Comparison of ENCODE assay signal across 8 mouse cellular contexts in the genomic region with DNA sequence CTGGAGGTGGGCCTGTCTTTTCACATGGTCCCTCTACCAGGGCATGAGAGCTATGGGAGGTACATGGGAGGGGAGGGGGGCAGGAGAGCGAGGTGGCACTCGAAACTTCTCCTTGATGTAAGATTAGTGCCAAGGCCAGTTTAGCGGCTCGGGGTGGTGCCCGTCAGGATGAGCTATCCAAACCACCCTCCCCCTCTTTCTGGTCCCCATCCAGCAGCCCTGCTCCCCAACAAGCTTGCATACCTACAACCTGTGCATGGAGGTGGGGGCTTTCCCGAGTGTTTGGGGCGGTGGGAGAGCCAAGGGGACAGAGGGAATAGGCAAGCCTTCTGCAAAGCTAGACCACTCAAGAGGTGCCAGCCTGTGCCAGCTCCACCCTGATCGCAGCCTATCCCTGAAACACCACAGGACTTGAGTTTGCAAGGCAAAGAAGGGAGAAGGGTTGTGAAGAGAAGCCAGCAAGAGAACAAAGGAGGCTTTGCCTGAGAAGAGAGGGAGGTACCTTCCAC. TPM values are rescaled to one million over a fixed set of nuclear protein-coding genes. Genes with fewer than 3 reads are reported as not detected.
DNase-seq lines count a peak whose midpoint lies in the region; ATAC-seq and TF ChIP-seq lines count a peak whose summit lies in the region.

No protein-coding gene starts in this region.

- peak overlapping the region; percentile 45; the same call in 1 of the 2 replicates for H3K27ac ChIP-seq in left cerebral cortex, adult 2 months
- peak overlapping the region; percentile 93 for H3K27ac ChIP-seq in embryonic facial prominence, embryonic 13.5 days
- H3K27ac ChIP-seq in hindbrain, embryonic 15.5 days (replicated peaks): peak overlapping the region; percentile 54

- ATAC-seq in embryonic facial prominence, embryonic 13.5 days (ENCODE audit: insufficient number of reproducible peaks, insufficient read depth, low FRiP score, low TSS enrichment, low read depth): peak; percentile 28; the same call in 1 of the 2 replicates
- peak; percentile 43; the same call in 1 of the 2 replicates for ATAC-seq in hindbrain, embryonic 15.5 days (ENCODE audit: low FRiP score, low read depth)

- TF ChIP-seq POLR2A in myocyte (IDR thresholded peaks at IDR 0.05; ENCODE audit: insufficient read length, low read depth): no peak

- H3K27me3 ChIP-seq in embryonic facial prominence, embryonic 13.5 days: no peaks in the 10 kb centered on the region
- no peaks in the 10 kb centered on the region for H3K27me3 ChIP-seq in hindbrain, embryonic 15.5 days
- no peaks in the 10 kb centered on the region for H3K27me3 ChIP-seq in myocyte (ENCODE audit: control insufficient read depth, insufficient read depth, insufficient read length)

- H3ac ChIP-seq in myocyte (ENCODE audit: control insufficient read depth, insufficient read length): no peak overlapping the region

- no peak for TF ChIP-seq CTCF in left cerebral cortex, adult 2 months (IDR thresholded peaks at IDR 0.05)

- H3K4me3 ChIP-seq in left cerebral cortex, adult 2 months: no peak overlapping the region; the same call in 1 of the 2 replicates
- peak overlapping the region; percentile 42 for H3K4me3 ChIP-seq in embryonic facial prominence, embryonic 13.5 days
- peak overlapping the region; percentile 33 for H3K4me3 ChIP-seq in hindbrain, embryonic 15.5 days
- peak overlapping the region; percentile 24 for H3K4me3 ChIP-seq in myocyte

- no peaks in the 10 kb centered on the region for H3K79me2 ChIP-seq in myocyte (ENCODE audit: control insufficient read depth, insufficient read depth)

- peak overlapping the region; percentile 70 for H3K9ac ChIP-seq in embryonic facial prominence, embryonic 13.5 days
- H3K9ac ChIP-seq in hindbrain, embryonic 15.5 days: peak overlapping the region; percentile 26; the same call in 1 of the 2 replicates

- peak overlapping the region; percentile 69 for H3K4me2 ChIP-seq in embryonic facial prominence, embryonic 13.5 days
- peak overlapping the region; percentile 60 for H3K4me2 ChIP-seq in hindbrain, embryonic 15.5 days
- peak overlapping the region; percentile 78 for H3K4me2 ChIP-seq in myocyte (ENCODE audit: low read depth)

- 47% methylated on average over 8 of the region's 8 CpGs for WGBS in embryonic facial prominence, embryonic 13.5 days
- WGBS in hindbrain, embryonic 15.5 days: 41% methylated on average over 8 of the region's 8 CpGs

- DNase-seq in left cerebral cortex, adult 2 months (ENCODE audit: extremely low spot score in 1 of 2, low spot score in 2 of 2): no peak
- DNase-seq in left cerebral cortex, postnatal 10 days (ENCODE audit: extremely low spot score in 1 of 2, low spot score in 2 of 2): no peak
- no peak for DNase-seq in embryo, embryonic 11 days
- no peak for DNase-seq in urinary bladder, postnatal 14 days (ENCODE audit: low spot score)
- no peak for DNase-seq in embryo, embryonic 9.5 days (ENCODE audit: extremely low spot score)

- no peaks in the 10 kb centered on the region for H3K9me3 ChIP-seq in embryonic facial prominence, embryonic 13.5 days
- H3K9me3 ChIP-seq in hindbrain, embryonic 15.5 days: no peaks in the 10 kb centered on the region

- intact Hi-C loops in left cerebral cortex, adult 2 months (cut with DNase I): no loop called here
- intact Hi-C loops in left cerebral cortex, postnatal 10 days (cut with DNase I): no loop called here

- H3K4me1 ChIP-seq in embryonic facial prominence, embryonic 13.5 days: peaks cover 18% of the 10 kb centered on the region
- peaks cover 13% of the 10 kb centered on the region for H3K4me1 ChIP-seq in hindbrain, embryonic 15.5 days (replicated peaks)

- H3K36me3 ChIP-seq in embryonic facial prominence, embryonic 13.5 days: no peaks in the 10 kb centered on the region
- no peaks in the 10 kb centered on the region for H3K36me3 ChIP-seq in hindbrain, embryonic 15.5 days
- H3K36me3 ChIP-seq in myocyte (ENCODE audit: control insufficient read depth, insufficient read depth): no peaks in the 10 kb centered on the region

TF ChIP-seq in myocyte, 11 proteins besides CTCF, POLR2A, EP300 and RAD21:
- TF ChIP-seq TCF12 (IDR thresholded peaks at IDR 0.05; ENCODE audit: insufficient read depth, poor library complexity, severe bottlenecking) (no peak), CEBPB (IDR thresholded peaks at IDR 0.05; ENCODE audit: insufficient read depth, poor library complexity, severe bottlenecking) (no peak), MYOG (IDR thresholded peaks at IDR 0.05; ENCODE audit: control insufficient read depth in 1 of 3, insufficient read depth in 1 of 3, insufficient read length in 2 of 3, low read depth in 2 of 3) (no peak), SRF (IDR thresholded peaks at IDR 0.05; ENCODE audit: control insufficient read depth, insufficient read length, low read depth) (no peak), POLR2AphosphoS2 (IDR thresholded peaks at IDR 0.05; ENCODE audit: insufficient read length, low read depth) (no peak), MYOD1 (IDR thresholded peaks at IDR 0.05; ENCODE audit: control insufficient read depth in 1 of 3, insufficient read length in 2 of 3, low read depth in 2 of 3) (no peak), MAX (IDR thresholded peaks at IDR 0.05; ENCODE audit: low read depth) (no peak), TCF3 (IDR thresholded peaks at IDR 0.05; ENCODE audit: insufficient read length, low read depth) (no peak), E2F4 (IDR thresholded peaks at IDR 0.05; ENCODE audit: insufficient read depth) (no peak), REST (IDR thresholded peaks at IDR 0.05; ENCODE audit: insufficient read depth, insufficient read length) (no peak), USF1 (IDR thresholded peaks at IDR 0.05; ENCODE audit: low read depth) (no peak)

RNA-seq across cellular contexts. Expression of a gene that starts 26.8 kb away (rescaled TPM):
- total RNA-seq in left cerebral cortex, adult 2 months (2021): 10 to 100 TPM; 12.2 to 12.4 TPM
- total RNA-seq in left cerebral cortex, postnatal 10 days (2021): 10 to 100 TPM; 17.2 to 24.4 TPM
- polyA plus RNA-seq in embryonic facial prominence, embryonic 13.5 days (2015; fragmentation: Nextera tagmentation; extraction: Ambion mirVana): 52.9 and 59.2 TPM in 2 replicates
- 24.1 and 26.0 TPM in 2 replicates for polyA plus RNA-seq in hindbrain, embryonic 15.5 days (2015; fragmentation: Nextera tagmentation; extraction: Ambion mirVana)
- polyA plus RNA-seq in myocyte (2012; fragmentation: generic; extraction: Trizol): 29.2 TPM
